Mouse (Mus musculus) liver, adult 2 months (tissue): ENCODE data around the gene Cited4. TPM values are rescaled to one million over a fixed set of nuclear protein-coding genes. Genes with fewer than 3 reads are reported as not detected.

ENCODE experiments used
- DNase-seq: peaks from one replicate; pipeline ENCODE4 v3.0.0-alpha.2; 2011; ENCODE audit warnings: low read depth, low spot score; ENCODE audit errors: extremely low read depth
- H3K27ac ChIP-seq: fragments of 200-500 bp; replicated peaks from 2 replicates; pipeline ENCODE4 v1.5.1; 2012; ENCODE audit warnings: low read depth, mild to moderate bottlenecking, control low read depth, inconsistent platforms, low read length; ENCODE audit not compliant: insufficient read depth
- H3K27me3 ChIP-seq: fragments of 200-500 bp; 2 replicates; pipeline ENCODE4 v1.6.1; 2012; ENCODE audit warnings: mild to moderate bottlenecking, moderate library complexity, low read length, inconsistent platforms; ENCODE audit not compliant: control insufficient read depth, insufficient read depth
- H3K36me3 ChIP-seq: fragments of 200-500 bp; 2 replicates; pipeline ENCODE4 v1.6.1; 2012; ENCODE audit warnings: low read length, inconsistent platforms; ENCODE audit not compliant: control insufficient read depth, insufficient read depth
- H3K4me1 ChIP-seq: fragments of 200-500 bp; 2 replicates; pipeline ENCODE4 v1.6.1; 2011; ENCODE audit warnings: low read length; ENCODE audit not compliant: control insufficient read depth, insufficient read depth
- H3K4me3 ChIP-seq: fragments of 200-500 bp; 2 replicates; pipeline ENCODE4 v1.5.1; 2011; ENCODE audit warnings: low read depth, mild to moderate bottlenecking, control low read depth, low read length, moderate library complexity; ENCODE audit not compliant: insufficient read depth
- H3K79me2 ChIP-seq: fragments of 200-500 bp; 2 replicates; pipeline ENCODE4 v1.6.1; 2012; ENCODE audit warnings: inconsistent platforms, mild to moderate bottlenecking, low read length, moderate library complexity; ENCODE audit not compliant: control insufficient read depth, insufficient read depth
- H3K9ac ChIP-seq: fragments of 200-500 bp; 2 replicates; pipeline ENCODE4 v1.6.1; 2012; ENCODE audit warnings: low read depth, mild to moderate bottlenecking, control low read depth, inconsistent platforms, low read length
- CTCF ChIP-seq: fragments of 200-500 bp; IDR thresholded peaks from 2 replicates; pipeline ENCODE4 v1.5.1; 2011; ENCODE audit warnings: low read depth, low read length, control low read depth
- POLR2A ChIP-seq: fragments of 200-500 bp; IDR thresholded peaks from 2 replicates; pipeline ENCODE4 v1.6.1; 2011; ENCODE audit warnings: low read length, control low read depth; ENCODE audit not compliant: insufficient read depth; ENCODE audit errors: extremely low read depth
- WGBS: fragments of 180-500 bp; shearing (Covaris S2); methylation state at CpG from one replicate; pipeline ENCODE4 v1.1.7; 2018; 5-methylcytosine and 5-hydroxymethylcytosine counted together
- polyA plus RNA-seq: library from polyadenylated mRNA; depleted of rRNA; stranded (reverse); fragments of >200 nt; gene quantifications from 2 replicates; pipeline ENCODE4 v1.2.3, GENCODE M21; 2012
- total RNA-seq: library from RNA; depleted of rRNA; stranded (reverse); fragments of >200 nt; gene quantifications from 2 replicates; pipeline ENCODE4 v1.2.3, GENCODE M21; 2014

The Cited4 gene
- total and polyA plus RNA-seq, 2 experiments, result 0.09 to 0.93 TPM

DNA sequence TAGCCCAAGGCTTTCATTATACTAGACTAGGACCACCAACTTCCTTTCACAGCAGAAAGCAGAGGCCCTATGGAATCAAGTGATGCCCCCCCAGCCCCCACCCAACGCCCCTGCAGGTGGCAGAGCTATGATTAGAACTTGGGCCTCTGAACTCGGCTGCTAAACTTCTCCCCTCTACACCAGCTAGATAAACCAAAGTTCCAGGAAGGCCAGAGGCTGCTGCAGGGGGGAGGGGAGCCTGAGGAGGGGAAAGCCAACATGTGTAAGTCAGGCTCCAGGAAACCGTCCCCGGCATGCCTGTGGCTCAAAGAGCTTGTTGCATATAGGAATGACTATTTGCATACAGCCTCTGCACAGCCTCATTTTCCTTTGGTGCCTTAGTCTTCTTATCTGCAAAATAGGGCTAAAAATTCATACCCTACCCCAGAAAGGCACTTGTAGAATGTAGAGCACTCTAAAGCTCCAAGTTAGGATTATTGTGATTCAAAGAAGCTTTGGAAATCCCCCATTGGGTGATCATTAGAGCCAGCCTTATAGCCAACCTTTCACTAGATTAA, 1.1 kb upstream of the Cited4 start:
- Histone ChIP-seq H3K27me3 (no peaks in the 10 kb centered on the region), H3K4me1 (peaks cover 4% of the 10 kb centered on the region; the same call in 1 of the 2 replicates), H3K27ac (no peak overlapping the region), H3K9ac (no peak overlapping the region), H3K79me2 (no peaks in the 10 kb centered on the region), H3K4me3 (no peak overlapping the region), H3K36me3 (no peaks in the 10 kb centered on the region)
- no peak for DNase-seq
- 77% methylated on average over 4 of the region's 4 CpGs for WGBS
- no peak for TF ChIP-seq POLR2A
- no peak for TF ChIP-seq CTCF

DNA sequence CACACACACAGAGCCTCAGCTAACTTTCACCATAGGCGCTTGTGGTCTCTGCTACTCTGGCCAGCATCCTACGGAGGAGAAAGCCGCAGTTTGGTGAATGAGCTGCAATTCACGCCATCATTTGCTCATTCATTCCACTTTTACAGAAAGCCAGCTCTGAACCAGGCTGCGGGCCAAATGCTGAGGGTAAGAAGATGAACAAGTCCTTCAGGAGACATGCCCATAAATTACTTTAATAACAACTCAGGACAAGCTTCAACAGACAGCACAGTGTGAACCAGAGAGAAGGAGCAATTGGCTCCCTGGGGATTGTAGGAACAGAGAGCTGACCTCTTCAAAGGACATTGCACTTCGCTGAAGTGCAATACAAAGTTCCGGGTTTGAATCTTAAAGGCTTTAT, 590 bp upstream of the Cited4 start:
- no peaks in the 10 kb centered on the region for H3K79me2 ChIP-seq
- WGBS, result 87% methylated on average over 7 of the region's 7 CpGs
- H3K9ac ChIP-seq, result no peak overlapping the region
- H3K4me3 ChIP-seq, result no peak overlapping the region
- H3K4me1 ChIP-seq, result peaks cover 4% of the 10 kb centered on the region; the same call in 1 of the 2 replicates
- H3K27ac ChIP-seq, result no peak overlapping the region
- no peak for DNase-seq
- no peaks in the 10 kb centered on the region for H3K36me3 ChIP-seq
- H3K27me3 ChIP-seq, result no peaks in the 10 kb centered on the region
- TF ChIP-seq CTCF, result no peak
- no peak for TF ChIP-seq POLR2A

- TF ChIP-seq POLR2A (no peak), CTCF (no peak)
- Histone ChIP-seq H3K36me3 (no peaks in the 10 kb centered on the region), H3K9ac (peak overlapping the region; percentile 64), H3K4me1 (peaks cover 4% of the 10 kb centered on the region; the same call in 1 of the 2 replicates), H3K27me3 (no peaks in the 10 kb centered on the region), H3K4me3 (peak overlapping the region; percentile 58; the same call in 1 of the 2 replicates), H3K79me2 (no peaks in the 10 kb centered on the region), H3K27ac (no peak overlapping the region)
- WGBS, result under 1% methylated on average over 50 of the region's 50 CpGs
- peak; percentile 61 for DNase-seq
Observed at GRCm38 (mm10) chr4:120667045-120667501, 701 bp downstream of the Cited4 start.

DNA sequence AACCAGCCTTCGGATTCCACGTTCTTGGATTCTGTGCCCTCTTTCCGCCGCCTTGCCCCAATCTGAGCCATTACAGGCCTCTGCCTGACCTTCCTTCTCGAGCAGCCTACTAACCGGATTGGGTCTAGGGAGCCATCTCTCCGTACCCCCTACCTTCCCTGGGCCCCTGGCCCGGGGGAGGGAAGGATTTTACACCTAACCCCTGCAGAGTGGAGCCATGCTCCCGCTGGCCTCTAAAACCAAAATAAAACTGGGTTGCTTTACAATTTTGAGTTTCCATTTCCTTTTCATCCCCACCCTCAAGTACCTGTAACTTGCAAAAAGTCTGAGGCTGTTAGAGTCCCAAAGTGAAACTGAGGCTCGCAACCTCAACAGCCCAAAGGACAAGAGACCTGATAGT, 1.2 kb downstream of the Cited4 start:
- Histone ChIP-seq H3K27me3 (no peaks in the 10 kb centered on the region), H3K4me3 (peak overlapping the region; percentile 58; the same call in 1 of the 2 replicates), H3K27ac (no peak overlapping the region), H3K79me2 (no peaks in the 10 kb centered on the region), H3K36me3 (no peaks in the 10 kb centered on the region), H3K4me1 (peaks cover 4% of the 10 kb centered on the region; the same call in 1 of the 2 replicates), H3K9ac (peak overlapping the region; percentile 64)
- 74% methylated on average over 10 of the region's 10 CpGs for WGBS
- no peak for DNase-seq
- TF ChIP-seq CTCF (no peak), POLR2A (no peak)

DNA sequence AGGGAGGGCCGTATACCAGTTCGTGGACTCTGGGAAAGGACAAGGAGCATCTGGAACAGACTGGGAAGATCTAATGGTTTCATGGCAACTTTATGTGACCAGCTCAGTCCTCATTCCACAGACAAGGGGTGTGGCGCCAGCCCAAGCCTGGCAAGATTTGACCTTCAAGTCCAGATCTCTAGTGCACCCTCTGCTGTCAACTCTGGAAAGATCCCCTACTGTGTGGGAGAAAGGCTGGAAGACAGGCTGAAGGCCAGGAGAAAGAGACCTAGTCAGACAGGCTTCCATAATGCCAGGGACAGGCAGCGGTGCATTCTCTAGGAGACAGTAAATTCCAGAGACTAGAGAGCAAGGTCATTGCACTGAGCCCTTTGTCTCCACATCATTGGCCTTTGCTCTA, 2.2 kb downstream of the Cited4 start:
- Histone ChIP-seq H3K9ac (no peak overlapping the region), H3K79me2 (no peaks in the 10 kb centered on the region), H3K27ac (no peak overlapping the region)

DNA sequence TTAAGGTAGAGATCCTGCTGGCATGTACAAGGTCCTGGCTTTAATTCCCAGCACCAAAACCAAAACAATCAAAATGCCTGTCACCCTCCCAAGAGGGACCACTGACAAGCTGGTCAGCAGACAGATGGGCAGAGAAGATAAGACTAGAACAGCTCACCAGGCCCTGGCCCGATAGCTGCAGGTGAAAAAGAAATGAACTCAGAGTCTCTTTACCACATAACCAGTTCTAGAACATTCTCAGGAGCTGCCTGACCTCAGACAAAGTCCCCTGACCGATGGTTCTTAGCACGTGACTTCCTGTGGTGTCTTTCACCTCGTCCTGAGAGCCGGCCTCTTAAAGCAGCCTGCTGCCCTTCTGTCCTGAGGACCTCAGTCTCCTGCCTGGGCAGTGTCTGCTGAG, 3.2 kb downstream of the Cited4 start:
- Histone ChIP-seq H3K36me3 (no peaks in the 10 kb centered on the region), H3K27ac (no peak overlapping the region), H3K4me1 (peaks cover 4% of the 10 kb centered on the region; the same call in 1 of the 2 replicates), H3K27me3 (no peaks in the 10 kb centered on the region), H3K79me2 (no peaks in the 10 kb centered on the region), H3K9ac (no peak overlapping the region), H3K4me3 (no peak overlapping the region)
- TF ChIP-seq POLR2A (no peak), CTCF (no peak)
- no peak for DNase-seq
- WGBS, result 79% methylated on average over 5 of the region's 5 CpGs

More for the DNA sequence above, 2.2 kb downstream of the Cited4 start:
- WGBS, result 84% methylated on average over 4 of the region's 4 CpGs
- H3K36me3 ChIP-seq, result no peaks in the 10 kb centered on the region
- no peaks in the 10 kb centered on the region for H3K27me3 ChIP-seq
- DNase-seq, result peak; percentile 51
- H3K4me3 ChIP-seq, result no peak overlapping the region
- TF ChIP-seq CTCF (0 out of 2 replicates have a peak, but pooled peaks have one; percentile 9), POLR2A (no peak)
- H3K4me1 ChIP-seq, result peaks cover 4% of the 10 kb centered on the region; the same call in 1 of the 2 replicates
